Mouse (Mus musculus): ENCODE data around the gene Itpr1. TPM values are rescaled to one million over a fixed set of nuclear protein-coding genes. Genes with fewer than 3 reads are reported as not detected.

The Itpr1 gene
- polyA plus RNA-seq, 1 experiment from 2014 or later: 5.4 TPM

DNA sequence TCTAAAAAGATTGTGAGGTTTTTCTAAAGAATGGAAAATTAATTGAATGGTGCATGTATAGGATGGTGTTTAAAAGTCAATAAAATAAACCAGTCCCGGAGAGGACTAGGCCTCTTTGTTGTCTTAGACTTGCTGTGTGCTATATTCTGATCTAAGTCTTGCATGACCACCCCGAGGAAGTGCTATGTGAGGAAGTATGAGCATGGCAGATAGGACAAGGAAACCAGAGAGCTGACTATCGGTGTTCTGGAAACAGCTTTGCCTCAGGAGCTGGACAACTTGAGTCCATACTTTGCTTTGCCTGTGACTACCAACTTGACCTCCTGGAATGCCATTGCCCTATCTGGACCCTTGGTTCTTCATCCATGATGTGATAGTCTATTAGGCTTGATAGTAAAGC lies 48.6 kb downstream of the Itpr1 start:
- ATAC-seq: no peak
- no peak overlapping the region for H3K4me3 ChIP-seq
- H3K4me1 ChIP-seq: peaks cover 35% of the 10 kb centered on the region
- no peaks in the 10 kb centered on the region for H3K27me3 ChIP-seq (replicated peaks)
- H3K4me2 ChIP-seq: no peak overlapping the region
- H3K27ac ChIP-seq: no peak overlapping the region
- no peaks in the 10 kb centered on the region for H3K36me3 ChIP-seq
- 27% methylated on average over 3 of the region's 3 CpGs for WGBS (ENCODE audit: insufficient replicate concordance)
- no peaks in the 10 kb centered on the region for H3K9me3 ChIP-seq (replicated peaks)
- no peak overlapping the region for H3K9ac ChIP-seq

DNA sequence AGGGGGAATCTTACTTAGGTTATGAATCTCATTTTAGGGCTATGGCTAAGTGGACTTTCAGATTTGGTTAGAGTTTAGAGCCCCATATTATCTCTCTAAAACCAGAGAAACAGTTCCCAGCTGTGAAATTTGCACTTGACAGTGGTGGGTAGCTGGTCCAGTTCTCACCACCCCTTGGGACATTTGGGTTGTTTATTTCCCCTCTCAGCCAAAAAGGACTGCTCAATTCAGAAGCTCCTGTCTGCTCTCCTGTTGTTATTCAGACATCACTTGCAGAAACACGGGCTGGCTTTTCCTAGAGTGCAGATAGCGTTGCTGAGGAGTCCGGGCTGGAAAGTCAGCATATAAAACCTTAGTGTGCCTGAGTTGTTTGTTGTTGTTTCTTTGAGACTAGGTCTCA lies 51.3 kb downstream of the Itpr1 start:
- Histone ChIP-seq H3K9me3 (replicated peaks) (no peaks in the 10 kb centered on the region), H3K4me3 (no peak overlapping the region), H3K27me3 (replicated peaks) (no peaks in the 10 kb centered on the region), H3K9ac (no peak overlapping the region), H3K27ac (no peak overlapping the region), H3K36me3 (no peaks in the 10 kb centered on the region), H3K4me2 (no peak overlapping the region), H3K4me1 (peaks cover 28% of the 10 kb centered on the region)
- WGBS (ENCODE audit: insufficient replicate concordance): 78% methylated on average over 3 of the region's 3 CpGs
- no peak for ATAC-seq

DNA sequence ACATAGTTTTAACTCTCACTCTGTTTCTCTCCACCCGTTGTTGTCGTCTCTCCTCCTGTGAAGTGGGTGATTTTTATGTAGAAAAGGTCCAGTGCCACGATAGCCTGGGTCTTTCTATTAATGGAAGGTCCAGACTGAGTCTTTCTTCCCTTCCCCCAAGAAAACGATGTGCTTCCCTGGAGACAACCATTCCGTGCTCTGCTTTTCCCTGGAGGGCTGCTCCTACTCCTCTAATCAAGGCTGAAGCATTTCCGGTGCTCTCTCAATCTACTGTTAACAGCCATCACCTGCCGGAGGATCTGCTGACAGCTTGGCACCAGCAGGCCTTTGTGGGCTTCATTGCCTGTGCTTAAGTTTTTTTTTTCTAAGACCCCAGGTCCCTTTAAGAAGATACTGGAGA lies 60.6 kb downstream of the Itpr1 start:
- H3K4me2 ChIP-seq: no peak overlapping the region
- 76% methylated on average over 7 of the region's 7 CpGs for WGBS (ENCODE audit: insufficient replicate concordance)

DNA sequence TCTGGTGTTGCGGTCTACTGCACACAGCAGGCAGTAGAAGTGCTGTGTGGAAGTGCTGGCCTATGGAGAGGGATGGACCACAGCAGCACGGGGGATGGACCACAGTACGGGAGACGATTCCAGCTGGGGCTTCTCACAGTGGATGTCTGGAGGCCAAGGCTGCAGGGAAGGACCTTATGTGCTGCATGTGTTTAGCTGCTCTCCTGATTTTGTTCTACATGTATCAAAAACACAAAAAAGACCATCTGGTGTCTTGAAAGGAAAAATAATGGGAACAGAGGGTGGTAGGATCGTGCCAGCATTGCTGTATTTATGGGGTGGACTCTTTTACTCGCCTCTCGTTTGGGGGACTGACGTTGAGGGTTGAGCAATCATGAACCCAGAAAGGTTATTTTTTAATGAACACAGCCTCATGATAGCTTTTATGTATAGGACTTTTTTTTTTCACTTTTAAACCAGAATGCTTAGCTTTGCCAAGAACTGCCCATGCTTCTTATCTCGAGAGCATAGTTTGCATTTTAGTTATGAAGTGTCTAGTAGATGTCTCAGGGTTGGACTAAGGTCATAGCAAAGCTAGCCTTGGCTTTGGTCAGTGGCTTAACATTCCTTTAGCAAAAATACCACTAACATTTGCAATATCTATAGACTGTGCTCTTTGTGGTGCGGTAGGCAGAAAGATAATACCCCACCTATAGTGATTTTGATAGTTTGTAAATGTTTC lies 61.6 kb downstream of the Itpr1 start:
- no peak overlapping the region for H3K9ac ChIP-seq
- H3K4me1 ChIP-seq: peaks cover 10% of the 10 kb centered on the region; the same call in 1 of the 2 replicates
- WGBS (ENCODE audit: insufficient replicate concordance): 71% methylated on average over 10 of the region's 10 CpGs
- no peak overlapping the region for H3K4me2 ChIP-seq
- H3K27me3 ChIP-seq (replicated peaks): no peaks in the 10 kb centered on the region
- H3K36me3 ChIP-seq: no peaks in the 10 kb centered on the region
- ATAC-seq: no peak
- no peak overlapping the region for H3K4me3 ChIP-seq
- H3K9me3 ChIP-seq (replicated peaks): no peaks in the 10 kb centered on the region
- H3K27ac ChIP-seq: no peak overlapping the region

More for the DNA sequence above, 60.6 kb downstream of the Itpr1 start:
- Histone ChIP-seq H3K27ac (no peak overlapping the region), H3K27me3 (replicated peaks) (no peaks in the 10 kb centered on the region), H3K9ac (no peak overlapping the region), H3K36me3 (no peaks in the 10 kb centered on the region), H3K9me3 (replicated peaks) (no peaks in the 10 kb centered on the region), H3K4me1 (peaks cover 10% of the 10 kb centered on the region; the same call in 1 of the 2 replicates), H3K4me3 (no peak overlapping the region)
- ATAC-seq: no peak

DNA sequence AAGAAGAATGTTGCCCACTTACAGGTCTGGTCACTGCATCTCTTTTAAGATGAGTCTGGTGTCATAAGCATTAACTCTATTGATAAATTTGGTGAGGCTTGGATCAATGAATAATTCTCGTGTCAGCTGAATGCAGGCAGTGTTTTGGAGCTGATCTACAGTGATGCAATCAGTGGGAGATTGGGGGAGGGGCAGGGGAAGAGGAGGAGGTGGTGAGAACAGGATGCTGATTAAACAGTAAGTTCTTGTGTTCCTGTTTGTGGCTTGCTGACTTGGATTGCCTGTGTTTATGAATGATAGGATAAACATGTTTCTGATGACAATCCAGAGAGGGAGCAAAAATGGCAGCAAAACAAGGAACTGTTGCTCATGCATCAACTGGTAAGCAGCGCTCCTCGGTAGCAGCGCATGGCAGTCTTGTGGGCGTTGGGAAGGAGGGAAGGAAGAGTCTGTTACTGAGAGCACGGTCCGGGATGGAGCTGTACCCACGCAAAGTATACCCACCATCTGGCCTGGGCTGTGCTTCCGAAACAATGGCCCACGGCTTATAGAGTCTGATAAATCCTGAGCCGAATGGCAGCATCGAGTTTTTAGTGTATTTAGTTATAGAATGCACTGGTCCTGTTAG lies 64.1 kb downstream of the Itpr1 start:
- WGBS (ENCODE audit: insufficient replicate concordance): 66% methylated on average over 12 of the region's 12 CpGs

DNA sequence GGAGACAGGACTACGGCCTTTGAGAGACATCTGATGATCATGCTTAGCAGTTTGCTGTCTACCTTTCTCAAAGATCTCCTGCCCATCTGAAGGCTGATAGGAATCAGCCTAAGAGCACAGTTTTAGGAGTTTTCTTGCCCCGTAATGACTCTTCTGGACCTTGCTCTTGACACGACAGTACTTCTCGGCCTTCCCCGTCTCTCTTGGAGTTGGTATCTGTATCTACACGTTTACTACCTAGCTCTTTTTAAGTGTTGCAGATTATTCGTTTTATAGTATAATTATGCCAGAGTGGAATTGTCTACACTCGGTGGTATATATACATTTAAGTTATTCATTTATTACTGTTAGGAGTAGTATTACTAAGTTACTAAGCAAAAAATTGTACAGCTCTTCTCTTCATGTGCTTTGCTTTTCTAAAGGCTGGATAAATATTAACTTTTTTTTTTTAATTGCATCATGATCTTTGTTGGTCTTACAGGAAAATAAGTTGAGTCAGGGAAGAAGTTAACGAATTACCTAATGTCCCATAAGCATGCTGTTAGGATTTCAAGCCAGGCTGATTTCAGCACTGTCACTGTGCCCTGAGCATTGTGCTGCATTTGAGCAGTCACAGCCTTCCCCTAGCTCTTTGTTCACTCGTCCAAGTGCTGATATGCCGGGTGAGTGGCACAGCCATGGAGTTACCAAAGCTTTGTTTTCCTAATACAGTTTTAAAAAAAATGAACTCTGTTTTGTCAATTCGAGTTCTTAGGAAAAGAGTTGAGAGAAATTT lies 64.9 kb downstream of the Itpr1 start:
- peaks cover 10% of the 10 kb centered on the region; the same call in 1 of the 2 replicates for H3K4me1 ChIP-seq
- H3K27me3 ChIP-seq (replicated peaks): no peaks in the 10 kb centered on the region
- ATAC-seq: no peak
- no peak overlapping the region for H3K9ac ChIP-seq
- 73% methylated on average over 12 of the region's 12 CpGs for WGBS (ENCODE audit: insufficient replicate concordance)
- no peak overlapping the region for H3K27ac ChIP-seq
- H3K4me2 ChIP-seq: no peak overlapping the region
- no peaks in the 10 kb centered on the region for H3K9me3 ChIP-seq (replicated peaks)
- no peak overlapping the region for H3K4me3 ChIP-seq
- H3K36me3 ChIP-seq: no peaks in the 10 kb centered on the region

More for the DNA sequence above, 64.1 kb downstream of the Itpr1 start:
- no peak overlapping the region for H3K4me2 ChIP-seq
- no peak overlapping the region for H3K27ac ChIP-seq
- H3K9ac ChIP-seq: no peak overlapping the region
- H3K4me1 ChIP-seq: peaks cover 10% of the 10 kb centered on the region; the same call in 1 of the 2 replicates
- H3K9me3 ChIP-seq (replicated peaks): no peaks in the 10 kb centered on the region
- no peaks in the 10 kb centered on the region for H3K36me3 ChIP-seq
- no peak overlapping the region for H3K4me3 ChIP-seq
- no peak for ATAC-seq
- H3K27me3 ChIP-seq (replicated peaks): no peaks in the 10 kb centered on the region

DNA sequence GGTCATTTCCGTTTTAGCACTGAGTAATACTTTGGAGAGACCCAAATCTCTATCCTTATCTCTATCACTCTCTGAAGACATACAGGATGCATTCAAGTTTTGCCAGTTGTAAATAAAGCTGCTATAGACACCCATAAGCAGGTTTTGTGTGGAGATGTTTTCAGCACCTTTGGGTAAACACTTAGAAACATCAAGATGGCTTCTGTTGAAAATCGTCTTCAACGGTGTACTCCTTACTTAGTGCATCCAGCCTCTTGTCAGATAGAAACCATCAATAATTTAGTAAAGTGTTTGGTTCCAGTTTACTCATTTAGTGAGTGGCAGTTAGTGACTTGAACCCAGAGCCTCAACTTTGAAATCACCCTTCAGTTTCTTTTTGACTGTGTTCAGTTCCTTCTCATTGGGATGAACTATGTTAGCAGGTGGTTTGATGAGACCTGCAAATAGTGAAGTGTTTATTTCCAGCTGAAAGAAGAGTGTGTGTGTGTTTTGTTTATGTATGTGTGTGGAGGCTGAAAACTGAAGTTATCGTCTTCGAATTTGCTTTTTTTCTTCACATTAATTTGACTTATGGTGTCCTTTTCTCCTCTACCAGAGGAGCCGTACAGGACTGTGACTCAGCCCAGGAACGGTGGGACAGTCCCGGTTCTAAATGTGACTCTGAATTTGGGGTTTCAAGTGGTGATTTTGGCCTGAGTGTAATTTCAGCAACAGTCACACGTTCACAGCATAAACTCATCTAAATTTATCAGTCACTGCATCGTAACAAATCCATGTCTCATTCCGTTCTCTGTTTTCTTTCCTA lies 66.1 kb downstream of the Itpr1 start:
- no peak for ATAC-seq
- no peak overlapping the region for H3K4me2 ChIP-seq
- no peak overlapping the region for H3K9ac ChIP-seq
- no peak overlapping the region for H3K27ac ChIP-seq
- no peaks in the 10 kb centered on the region for H3K27me3 ChIP-seq (replicated peaks)
- H3K4me1 ChIP-seq: peaks cover 9% of the 10 kb centered on the region; the same call in 1 of the 2 replicates
- H3K9me3 ChIP-seq (replicated peaks): no peaks in the 10 kb centered on the region
- H3K36me3 ChIP-seq: no peaks in the 10 kb centered on the region
- no peak overlapping the region for H3K4me3 ChIP-seq
- WGBS (ENCODE audit: insufficient replicate concordance): 81% methylated on average over 11 of the region's 11 CpGs

DNA sequence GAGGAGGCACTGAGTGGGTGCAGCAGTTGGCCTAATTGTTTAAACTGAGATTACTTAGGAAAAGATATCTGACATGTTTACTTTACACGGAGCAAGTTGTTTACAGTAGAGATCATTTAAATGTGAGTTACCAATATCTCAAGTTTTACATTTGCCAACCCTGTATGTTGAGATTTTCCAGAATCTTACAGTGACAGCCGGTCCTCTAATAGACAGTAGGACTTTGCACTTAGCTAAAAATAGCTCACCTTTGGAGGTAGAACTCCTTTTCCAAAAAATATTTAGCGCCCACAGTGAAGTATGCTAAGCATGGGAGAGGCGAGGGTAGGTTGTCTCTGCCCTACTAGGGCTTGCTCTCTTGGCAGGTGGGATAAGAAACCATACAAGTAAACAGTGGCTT lies 69.2 kb downstream of the Itpr1 start:
- no peak for ATAC-seq
- H3K27ac ChIP-seq: no peak overlapping the region

DNA sequence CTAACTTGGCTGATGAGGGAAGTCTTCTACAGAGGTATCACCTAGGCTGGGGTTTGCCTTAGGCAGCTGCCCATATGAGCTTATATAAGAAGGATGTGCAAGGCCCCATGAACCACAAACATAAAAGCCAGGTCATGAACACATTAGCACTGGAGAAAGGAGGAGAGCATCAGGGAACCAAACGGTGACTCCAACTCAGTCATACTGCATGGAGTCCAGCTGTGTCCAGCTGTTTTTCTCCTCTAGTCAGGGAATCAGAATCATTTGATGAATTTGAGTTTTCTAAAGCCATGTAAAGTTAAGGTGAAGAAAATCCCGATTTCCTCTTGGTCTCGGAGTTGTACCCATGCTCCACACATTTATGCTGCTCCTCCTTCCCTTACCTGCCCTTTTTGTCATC lies 69.7 kb downstream of the Itpr1 start:
- 66% methylated on average over 3 of the region's 3 CpGs for WGBS (ENCODE audit: insufficient replicate concordance)
- Histone ChIP-seq H3K4me1 (no peaks in the 10 kb centered on the region), H3K27me3 (replicated peaks) (no peaks in the 10 kb centered on the region), H3K4me2 (no peak overlapping the region), H3K9ac (no peak overlapping the region), H3K27ac (no peak overlapping the region), H3K9me3 (replicated peaks) (no peaks in the 10 kb centered on the region), H3K36me3 (no peaks in the 10 kb centered on the region), H3K4me3 (no peak overlapping the region)
- no peak for ATAC-seq

More for the DNA sequence above, 69.2 kb downstream of the Itpr1 start:
- Histone ChIP-seq H3K36me3 (no peaks in the 10 kb centered on the region), H3K9me3 (replicated peaks) (no peaks in the 10 kb centered on the region), H3K4me2 (no peak overlapping the region), H3K4me3 (no peak overlapping the region), H3K9ac (no peak overlapping the region), H3K27me3 (replicated peaks) (no peaks in the 10 kb centered on the region), H3K4me1 (0 out of 2 replicates have a peak, but pooled peaks cover 4% of the 10 kb centered on the region)
- 65% methylated on average over 4 of the region's 4 CpGs for WGBS (ENCODE audit: insufficient replicate concordance)

DNA sequence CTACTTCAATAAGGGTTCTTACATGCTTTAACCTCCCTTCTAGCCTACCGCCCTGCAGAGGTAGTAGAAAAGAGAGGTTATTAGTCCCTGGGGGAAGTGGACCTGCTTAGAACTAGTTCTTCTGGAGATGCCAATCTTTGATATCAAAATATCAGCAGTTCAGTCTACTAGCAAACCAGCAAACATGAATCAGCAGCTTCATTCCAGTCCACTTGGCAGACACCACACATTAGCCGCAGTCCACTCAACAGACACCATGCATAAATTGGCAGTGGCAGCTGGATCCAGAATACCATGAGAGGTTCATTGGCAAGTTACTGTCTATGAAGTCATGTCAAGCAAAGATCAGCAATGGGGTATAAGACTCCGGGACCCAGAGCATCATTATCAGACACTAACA lies 71.8 kb downstream of the Itpr1 start:
- no peak overlapping the region for H3K4me2 ChIP-seq
- H3K36me3 ChIP-seq: no peaks in the 10 kb centered on the region
- no peaks in the 10 kb centered on the region for H3K9me3 ChIP-seq (replicated peaks)
- H3K4me3 ChIP-seq: no peak overlapping the region
- no peak overlapping the region for H3K9ac ChIP-seq
- no peak for ATAC-seq
- 85% methylated on average over 3 of the region's 3 CpGs for WGBS (ENCODE audit: insufficient replicate concordance)
- H3K4me1 ChIP-seq: no peaks in the 10 kb centered on the region
- H3K27me3 ChIP-seq (replicated peaks): no peaks in the 10 kb centered on the region
- no peak overlapping the region for H3K27ac ChIP-seq

DNA sequence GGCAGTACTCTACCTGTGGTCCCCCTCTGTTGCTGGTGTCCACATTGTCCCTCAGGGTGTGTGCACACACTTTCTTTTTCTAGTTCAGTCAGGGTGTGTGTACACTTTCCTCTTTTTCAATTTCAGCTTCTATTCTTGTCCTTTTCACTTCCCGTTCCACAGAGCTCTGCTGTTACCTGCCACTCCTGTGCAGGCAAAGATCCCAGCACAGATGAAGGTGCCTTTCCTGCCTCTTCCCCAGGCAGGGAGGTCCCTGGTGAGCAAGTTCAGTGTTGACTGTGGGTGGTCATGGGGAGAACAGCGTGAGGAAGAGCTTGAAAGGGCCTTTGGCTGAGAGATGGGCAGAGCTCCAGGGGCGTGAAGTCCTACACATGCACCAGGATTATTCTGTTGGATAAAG lies 76.1 kb downstream of the Itpr1 start:
- WGBS (ENCODE audit: insufficient replicate concordance): 60% methylated on average over 3 of the region's 3 CpGs

More for the DNA sequence above, 76.1 kb downstream of the Itpr1 start:
- Histone ChIP-seq H3K9ac (no peak overlapping the region), H3K36me3 (no peaks in the 10 kb centered on the region), H3K27me3 (replicated peaks) (no peaks in the 10 kb centered on the region), H3K4me1 (no peaks in the 10 kb centered on the region), H3K4me3 (no peak overlapping the region), H3K9me3 (replicated peaks) (no peaks in the 10 kb centered on the region), H3K4me2 (no peak overlapping the region), H3K27ac (no peak overlapping the region)
- no peak for ATAC-seq
